Mouse (Mus musculus): Measurements from ENCODE around the gene Abhd2.

Gene Abhd2

GRCm38 (mm10) chr7:79376516-79377275 lies 103.7 kb downstream of the Abhd2 start:
- no peak for DNase-seq (ENCODE audit: low spot score)

DNA sequence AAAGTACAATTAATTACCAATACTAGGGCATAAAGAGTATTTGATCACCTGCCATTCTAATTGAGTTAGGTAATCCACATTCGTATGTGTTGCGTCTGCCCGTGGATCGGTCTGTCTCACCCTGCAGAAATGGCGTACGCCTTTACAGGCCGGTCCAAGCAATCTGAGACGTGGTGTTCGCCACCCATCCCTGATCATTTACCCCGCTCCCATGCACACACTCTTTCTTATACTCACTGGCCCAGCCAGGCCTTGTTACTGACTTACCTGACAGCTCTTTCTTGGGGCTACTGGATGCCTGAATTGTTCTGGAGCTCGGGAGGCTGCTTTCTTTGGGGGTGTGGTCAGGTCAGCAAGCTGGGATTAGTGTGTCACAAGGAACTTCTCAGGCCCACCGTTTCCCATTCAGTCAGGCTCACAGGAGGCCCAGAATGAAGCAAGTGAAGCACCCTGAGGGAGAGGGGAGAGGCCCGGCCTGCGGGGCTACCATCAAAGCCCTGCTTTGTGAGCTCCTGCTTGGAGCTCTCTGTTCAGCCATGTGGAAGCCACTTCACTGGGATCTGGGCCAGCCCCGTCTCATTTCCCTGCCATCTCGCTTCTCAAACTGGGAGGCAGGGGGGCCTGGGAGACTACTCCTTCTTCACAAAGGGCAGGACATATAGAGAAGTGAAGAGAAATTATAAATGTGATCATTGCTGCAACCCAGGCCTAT lies 113.6 kb downstream of the Abhd2 start, which contains the start of gene Rlbp1:
Gene Rlbp1 (minus strand): TSS at position 627 of the 712 bp plus-strand sequence.
- no peak for DNase-seq (ENCODE audit: low spot score)

GRCm38 (mm10) chr7:79387140-79387539 lies 114.1 kb downstream of the Abhd2 start:
- no peak for DNase-seq (ENCODE audit: low spot score)

GRCm38 (mm10) chr7:79387991-79388390 lies 115.0 kb downstream of the Abhd2 start:
- no peak for DNase-seq (ENCODE audit: low spot score)

- DNase-seq (ENCODE audit: low spot score): no peak
These were observed 115.7 kb downstream of the Abhd2 start for GRCm38 (mm10) chr7:79388671-79389206.

- DNase-seq (ENCODE audit: low spot score): no peak
These were observed 117.2 kb downstream of the Abhd2 start for GRCm38 (mm10) chr7:79390141-79390708.

GRCm38 (mm10) chr7:79391471-79391870 lies 118.5 kb downstream of the Abhd2 start:
- DNase-seq (ENCODE audit: low spot score): no peak

DNA sequence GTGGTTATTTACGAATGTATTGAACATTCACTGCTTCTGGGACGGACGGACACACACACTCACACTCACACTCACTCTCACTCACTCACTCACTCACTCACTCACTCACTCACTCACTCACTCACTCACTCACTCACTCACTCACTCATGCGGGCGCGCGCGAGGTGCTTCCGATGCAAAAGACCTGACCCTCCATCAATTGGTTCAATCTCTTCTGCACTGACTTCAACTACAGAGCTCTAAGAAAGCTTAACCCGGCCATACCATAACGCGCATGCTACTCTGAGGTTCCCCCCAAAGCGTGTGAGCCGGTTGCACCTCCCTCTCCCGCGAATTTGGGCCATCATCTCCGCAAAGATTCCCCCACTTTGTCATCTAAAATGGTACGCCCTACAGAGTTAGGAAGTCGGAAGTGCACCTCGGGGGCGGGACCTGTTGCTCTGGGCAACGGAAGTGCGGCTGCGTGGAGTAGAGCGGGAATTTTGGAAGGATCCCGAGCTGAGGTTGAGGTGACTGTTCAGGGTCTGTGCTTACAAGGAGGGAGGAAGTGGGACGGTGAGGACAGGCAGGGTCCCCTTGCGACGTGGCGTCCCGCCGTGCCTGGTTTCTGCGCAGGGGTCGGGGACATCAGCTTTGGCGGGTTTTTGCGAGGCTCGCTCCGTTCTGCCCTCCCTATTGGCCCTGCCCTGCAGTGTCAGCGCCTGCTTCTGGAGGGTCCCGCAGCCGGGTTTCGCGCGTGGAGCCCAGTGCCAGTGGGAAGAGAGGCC lies 119.1 kb downstream of the Abhd2 start, which contains the start of gene Fanci:
Gene Fanci (plus strand): TSS at position 47 of the 767 bp plus-strand sequence.
- peak; percentile 95 for DNase-seq (ENCODE audit: low spot score)

- no peak for DNase-seq (ENCODE audit: low spot score)
These were observed 120.0 kb downstream of the Abhd2 start for GRCm38 (mm10) chr7:79392860-79393513.

DNA sequence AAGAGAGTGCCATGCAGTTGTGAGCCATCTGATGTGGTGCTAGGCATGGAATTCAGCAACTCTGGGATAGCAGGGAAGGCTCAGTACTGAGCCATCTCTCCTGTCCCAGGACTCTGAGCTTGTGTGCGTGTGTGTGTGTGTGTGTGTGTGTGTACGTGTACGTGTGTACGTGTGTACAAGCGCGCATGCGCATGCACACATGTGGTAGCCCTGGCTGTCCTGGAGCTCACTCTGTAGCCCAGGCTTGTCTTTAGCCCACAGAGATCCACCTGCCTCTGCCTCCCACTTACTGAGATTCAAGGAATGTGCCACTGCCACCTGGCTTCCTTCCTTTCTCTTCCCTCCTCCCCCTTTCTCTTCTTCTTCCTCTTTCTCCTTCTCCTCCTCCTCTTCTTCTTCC lies 120.9 kb downstream of the Abhd2 start:
- no peak for DNase-seq (ENCODE audit: low spot score)

DNA sequence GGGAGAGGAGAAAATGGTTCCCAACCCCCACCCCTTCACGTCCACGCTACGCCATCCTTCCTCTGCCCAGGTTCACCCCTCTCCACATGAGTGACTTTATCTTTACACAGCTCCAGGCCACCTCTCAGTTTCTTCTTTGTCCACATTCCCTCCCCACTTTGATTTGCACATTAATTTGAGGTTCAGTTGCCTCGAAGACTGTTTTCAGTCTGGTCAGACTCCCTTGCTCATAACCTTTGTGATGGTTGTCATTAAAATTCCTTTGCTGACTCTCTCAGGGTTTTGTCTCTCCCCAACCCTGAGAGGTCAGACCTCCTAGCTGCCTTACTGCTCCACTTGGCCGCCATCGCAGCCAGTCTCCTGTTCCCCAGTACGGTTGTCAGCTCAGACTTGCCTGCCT lies 121.7 kb downstream of the Abhd2 start:
- no peak for DNase-seq (ENCODE audit: low spot score)

GRCm38 (mm10) chr7:79395186-79395585 lies 122.2 kb downstream of the Abhd2 start:
- no peak for DNase-seq (ENCODE audit: low spot score)

DNA sequence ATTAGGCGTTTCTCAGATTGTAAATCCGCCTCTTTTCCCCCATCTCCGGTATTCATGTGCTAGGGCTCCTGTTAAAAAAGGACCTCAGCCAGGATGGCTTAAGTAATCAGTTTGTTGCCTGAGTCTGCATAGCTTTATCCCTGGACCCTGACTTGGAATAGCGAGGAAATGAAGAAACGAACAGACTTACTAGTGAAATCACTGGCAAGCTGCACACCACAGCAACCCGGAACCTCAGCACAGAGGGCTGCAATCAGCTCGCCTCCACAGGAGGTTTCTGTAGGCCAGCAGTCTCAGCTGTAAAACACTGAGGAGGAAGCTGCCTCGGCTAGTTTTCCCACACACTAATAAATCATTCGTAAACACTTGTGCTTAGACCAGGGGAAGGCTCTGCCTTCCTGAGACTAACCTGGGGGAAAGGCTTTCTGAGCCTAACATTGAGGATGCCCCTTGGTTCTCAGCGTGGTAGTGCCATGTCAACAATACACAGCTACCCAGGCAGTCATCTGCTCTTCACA lies 124.5 kb downstream of the Abhd2 start:
- no peak for DNase-seq (ENCODE audit: low spot score)

GRCm38 (mm10) chr7:79398426-79398825 lies 125.4 kb downstream of the Abhd2 start:
- DNase-seq (ENCODE audit: low spot score): no peak

- DNase-seq (ENCODE audit: low spot score): no peak
These were observed 126.0 kb downstream of the Abhd2 start for GRCm38 (mm10) chr7:79398971-79399370.

DNA sequence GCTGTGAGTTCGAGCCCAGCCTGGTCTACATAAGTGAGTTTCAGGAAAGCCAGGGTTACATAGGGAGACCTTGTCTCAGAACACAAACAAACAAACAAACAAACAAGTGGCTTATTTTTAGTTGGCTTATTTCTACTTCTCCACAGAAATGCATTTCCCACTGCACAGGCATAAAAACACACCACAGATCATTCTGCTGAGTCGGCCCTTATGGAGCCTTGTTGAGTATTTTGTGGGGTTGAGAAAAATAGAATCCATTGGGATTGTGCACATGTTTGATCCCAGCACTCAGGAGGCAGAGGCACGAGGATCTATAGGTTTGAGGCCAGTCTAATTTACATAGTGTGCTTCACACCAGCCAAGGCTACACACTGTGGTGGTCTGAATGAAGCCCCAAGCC lies 127.3 kb downstream of the Abhd2 start:
- no peak for DNase-seq (ENCODE audit: low spot score)

DNA sequence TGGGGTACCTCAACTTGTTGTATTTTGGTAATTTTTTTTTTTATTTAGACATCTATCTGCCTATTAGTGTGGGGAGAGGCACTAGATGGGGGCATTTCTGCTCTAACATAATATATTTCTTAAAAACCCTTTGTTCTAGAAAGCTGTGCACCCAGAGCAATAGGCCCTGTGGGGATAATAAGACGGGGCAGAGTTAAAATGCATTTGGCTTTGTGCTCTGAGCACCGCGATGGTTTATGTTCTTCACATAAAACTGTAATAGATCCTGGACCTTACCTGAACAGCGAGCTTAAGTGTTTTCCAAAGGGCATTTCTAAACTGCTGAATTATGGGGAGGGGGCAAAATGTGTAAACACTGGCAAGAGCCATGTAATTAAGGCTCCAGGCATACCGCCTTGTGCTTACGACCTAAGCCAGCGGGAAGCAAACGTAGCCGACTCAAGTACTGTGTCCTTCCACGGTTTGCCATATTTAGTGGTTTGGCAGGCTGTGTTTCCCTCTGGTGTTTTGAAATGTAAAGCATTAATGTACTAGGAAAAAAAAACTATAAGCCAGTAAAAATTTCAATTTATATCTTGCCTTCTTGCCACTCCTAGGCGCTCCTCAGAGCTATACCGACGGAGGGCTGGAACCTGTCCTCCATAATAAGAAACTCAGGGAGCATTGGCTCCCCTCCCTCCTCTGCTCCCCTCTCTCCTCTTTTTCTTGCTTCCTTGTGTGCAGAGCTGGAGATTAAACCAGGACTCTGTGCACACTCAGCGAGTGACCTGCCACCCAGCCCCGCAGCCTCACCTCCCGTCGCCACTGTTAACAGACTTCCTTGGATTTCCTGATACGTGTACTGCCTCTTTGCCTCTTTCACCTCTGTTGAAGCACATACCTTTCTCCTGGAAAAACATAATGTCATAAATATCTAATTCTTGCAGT lies 141.7 kb downstream of the Abhd2 start:
- DNase-seq (ENCODE audit: low spot score): no peak
